Mouse (Mus musculus): Measurements from ENCODE around the gene Slco3a1. TPM values are rescaled to one million over a fixed set of nuclear protein-coding genes. Genes with fewer than 3 reads are reported as not detected.

Slco3a1 gene
- polyA plus RNA-seq, 1 experiment = 1.2 TPM

GRCm38 (mm10) chr7:74553111-74553650 is 1.4 kb downstream of the Slco3a1 start:
- no peaks in the 10 kb centered on the region for H3K9me3 ChIP-seq (replicated peaks; ENCODE audit: control insufficient read depth, insufficient read depth, low read length, poor library complexity, severe bottlenecking)
- H3K4me3 ChIP-seq (ENCODE audit: low read depth, low read length) = no peak overlapping the region; the same call in 1 of the 2 replicates
- no peak overlapping the region for H3K9ac ChIP-seq (ENCODE audit: low read depth, poor library complexity, severe bottlenecking)
- TF ChIP-seq EP300 (IDR thresholded peaks at IDR 0.05; ENCODE audit: insufficient read depth, low read depth, low read length) = no peak
- no peak for TF ChIP-seq POLR2A (IDR thresholded peaks at IDR 0.05; ENCODE audit: insufficient read depth, low read length)
- TF ChIP-seq CTCF (IDR thresholded peaks at IDR 0.05; ENCODE audit: low read depth, low read length) = no peak
- no peaks in the 10 kb centered on the region for H3K4me1 ChIP-seq (ENCODE audit: control insufficient read depth, insufficient read depth, low read length)
- no peaks in the 10 kb centered on the region for H3K36me3 ChIP-seq (ENCODE audit: control insufficient read depth, insufficient read depth, low read length, poor library complexity, severe bottlenecking)
- H3K27me3 ChIP-seq (ENCODE audit: control insufficient read depth, insufficient read depth, low read length, poor library complexity, severe bottlenecking) = peaks cover 16% of the 10 kb centered on the region; the same call in 1 of the 2 replicates
- no peak overlapping the region for H3K27ac ChIP-seq (ENCODE audit: insufficient read depth, low read length)

GRCm38 (mm10) chr7:74552546-74552945 is 2.0 kb downstream of the Slco3a1 start:
- Histone ChIP-seq H3K27ac (ENCODE audit: insufficient read depth, low read length) (no peak overlapping the region), H3K36me3 (ENCODE audit: control insufficient read depth, insufficient read depth, low read length, poor library complexity, severe bottlenecking) (no peaks in the 10 kb centered on the region), H3K9ac (ENCODE audit: low read depth, poor library complexity, severe bottlenecking) (no peak overlapping the region), H3K4me3 (ENCODE audit: low read depth, low read length) (no peak overlapping the region), H3K9me3 (replicated peaks; ENCODE audit: control insufficient read depth, insufficient read depth, low read length, poor library complexity, severe bottlenecking) (no peaks in the 10 kb centered on the region), H3K27me3 (ENCODE audit: control insufficient read depth, insufficient read depth, low read length, poor library complexity, severe bottlenecking) (peaks cover 16% of the 10 kb centered on the region; the same call in 1 of the 2 replicates), H3K4me1 (ENCODE audit: control insufficient read depth, insufficient read depth, low read length) (no peaks in the 10 kb centered on the region)
- TF ChIP-seq POLR2A (IDR thresholded peaks at IDR 0.05; ENCODE audit: insufficient read depth, low read length) (no peak), CTCF (IDR thresholded peaks at IDR 0.05; ENCODE audit: low read depth, low read length) (no peak), EP300 (IDR thresholded peaks at IDR 0.05; ENCODE audit: insufficient read depth, low read depth, low read length) (no peak)

GRCm38 (mm10) chr7:74552000-74552358 is 2.6 kb downstream of the Slco3a1 start:
- no peak overlapping the region for H3K27ac ChIP-seq (ENCODE audit: insufficient read depth, low read length)
- no peak overlapping the region for H3K4me3 ChIP-seq (ENCODE audit: low read depth, low read length)
- H3K4me1 ChIP-seq (ENCODE audit: control insufficient read depth, insufficient read depth, low read length) = no peaks in the 10 kb centered on the region
- H3K9ac ChIP-seq (ENCODE audit: low read depth, poor library complexity, severe bottlenecking) = no peak overlapping the region
- H3K36me3 ChIP-seq (ENCODE audit: control insufficient read depth, insufficient read depth, low read length, poor library complexity, severe bottlenecking) = no peaks in the 10 kb centered on the region
- H3K27me3 ChIP-seq (ENCODE audit: control insufficient read depth, insufficient read depth, low read length, poor library complexity, severe bottlenecking) = peaks cover 16% of the 10 kb centered on the region; the same call in 1 of the 2 replicates
- TF ChIP-seq POLR2A (IDR thresholded peaks at IDR 0.05; ENCODE audit: insufficient read depth, low read length) = no peak
- TF ChIP-seq EP300 (IDR thresholded peaks at IDR 0.05; ENCODE audit: insufficient read depth, low read depth, low read length) = no peak
- TF ChIP-seq CTCF (IDR thresholded peaks at IDR 0.05; ENCODE audit: low read depth, low read length) = no peak
- no peaks in the 10 kb centered on the region for H3K9me3 ChIP-seq (replicated peaks; ENCODE audit: control insufficient read depth, insufficient read depth, low read length, poor library complexity, severe bottlenecking)

- Histone ChIP-seq H3K27ac (ENCODE audit: insufficient read depth, low read length) (no peak overlapping the region), H3K36me3 (ENCODE audit: control insufficient read depth, insufficient read depth, low read length, poor library complexity, severe bottlenecking) (no peaks in the 10 kb centered on the region), H3K4me1 (ENCODE audit: control insufficient read depth, insufficient read depth, low read length) (no peaks in the 10 kb centered on the region), H3K9ac (ENCODE audit: low read depth, poor library complexity, severe bottlenecking) (no peak overlapping the region), H3K4me3 (ENCODE audit: low read depth, low read length) (no peak overlapping the region), H3K27me3 (ENCODE audit: control insufficient read depth, insufficient read depth, low read length, poor library complexity, severe bottlenecking) (peaks cover 16% of the 10 kb centered on the region; the same call in 1 of the 2 replicates), H3K9me3 (replicated peaks; ENCODE audit: control insufficient read depth, insufficient read depth, low read length, poor library complexity, severe bottlenecking) (no peaks in the 10 kb centered on the region)
- no peak for TF ChIP-seq CTCF (IDR thresholded peaks at IDR 0.05; ENCODE audit: low read depth, low read length)
- no peak for TF ChIP-seq EP300 (IDR thresholded peaks at IDR 0.05; ENCODE audit: insufficient read depth, low read depth, low read length)
- TF ChIP-seq POLR2A (IDR thresholded peaks at IDR 0.05; ENCODE audit: insufficient read depth, low read length) = no peak
These were observed 3.1 kb downstream of the Slco3a1 start for GRCm38 (mm10) chr7:74551338-74551999.

- Histone ChIP-seq H3K4me3 (ENCODE audit: low read depth, low read length) (no peak overlapping the region), H3K4me1 (ENCODE audit: control insufficient read depth, insufficient read depth, low read length) (no peaks in the 10 kb centered on the region), H3K9ac (ENCODE audit: low read depth, poor library complexity, severe bottlenecking) (no peak overlapping the region), H3K9me3 (replicated peaks; ENCODE audit: control insufficient read depth, insufficient read depth, low read length, poor library complexity, severe bottlenecking) (no peaks in the 10 kb centered on the region), H3K36me3 (ENCODE audit: control insufficient read depth, insufficient read depth, low read length, poor library complexity, severe bottlenecking) (no peaks in the 10 kb centered on the region), H3K27ac (ENCODE audit: insufficient read depth, low read length) (no peak overlapping the region), H3K27me3 (ENCODE audit: control insufficient read depth, insufficient read depth, low read length, poor library complexity, severe bottlenecking) (peaks cover 14% of the 10 kb centered on the region; the same call in 1 of the 2 replicates)
- TF ChIP-seq CTCF (IDR thresholded peaks at IDR 0.05; ENCODE audit: low read depth, low read length) (no peak), EP300 (IDR thresholded peaks at IDR 0.05; ENCODE audit: insufficient read depth, low read depth, low read length) (no peak), POLR2A (IDR thresholded peaks at IDR 0.05; ENCODE audit: insufficient read depth, low read length) (no peak)
These were observed 4.9 kb downstream of the Slco3a1 start for GRCm38 (mm10) chr7:74549686-74550085.

- no peak overlapping the region for H3K9ac ChIP-seq (ENCODE audit: low read depth, poor library complexity, severe bottlenecking)
- no peaks in the 10 kb centered on the region for H3K4me1 ChIP-seq (ENCODE audit: control insufficient read depth, insufficient read depth, low read length)
- no peak overlapping the region for H3K27ac ChIP-seq (ENCODE audit: insufficient read depth, low read length)
- TF ChIP-seq POLR2A (IDR thresholded peaks at IDR 0.05; ENCODE audit: insufficient read depth, low read length) (no peak), CTCF (IDR thresholded peaks at IDR 0.05; ENCODE audit: low read depth, low read length) (no peak)
- H3K4me3 ChIP-seq (ENCODE audit: low read depth, low read length) = no peak overlapping the region
- H3K9me3 ChIP-seq (replicated peaks; ENCODE audit: control insufficient read depth, insufficient read depth, low read length, poor library complexity, severe bottlenecking) = no peaks in the 10 kb centered on the region
- H3K27me3 ChIP-seq (ENCODE audit: control insufficient read depth, insufficient read depth, low read length, poor library complexity, severe bottlenecking) = peaks cover 9% of the 10 kb centered on the region; the same call in 1 of the 2 replicates
- no peaks in the 10 kb centered on the region for H3K36me3 ChIP-seq (ENCODE audit: control insufficient read depth, insufficient read depth, low read length, poor library complexity, severe bottlenecking)
These were observed 5.5 kb downstream of the Slco3a1 start for GRCm38 (mm10) chr7:74549013-74549582.

Data from ES-Bruce4 (cell line).